In genomic region chr14:30612523-30612922, GRCm38 (mm10) we compare ENCODE assay signal across 9 mouse cellular contexts. TPM values are rescaled to one million over a fixed set of nuclear protein-coding genes. Genes with fewer than 3 reads are reported as not detected.
DNase-seq lines count a peak whose midpoint lies in the region; ATAC-seq lines count a peak whose summit lies in the region.
"Had no signal": no experiment of that assay in that cellular context is flagged by ENCODE, and none has a peak within 500 bp of the region (broad histone marks: within the 10 kb centered on the region; RNA-seq: fewer than 3 reads in every experiment).

No protein-coding gene starts in this region.

- no peak for ATAC-seq in midbrain, embryonic 15.5 days (replicated peaks)
- peak; percentile 30; the same call in 1 of the 2 replicates for ATAC-seq in embryonic facial prominence, embryonic 14.5 days (ENCODE audit: low read depth)
- ATAC-seq in limb, embryonic 11.5 days (ENCODE audit: insufficient number of reproducible peaks, low FRiP score, low TSS enrichment, low read depth): no peak
- peak; percentile 38 for ATAC-seq in neural tube, embryonic 11.5 days (ENCODE audit: insufficient read depth, low FRiP score, low TSS enrichment)

- H3K27ac ChIP-seq in midbrain, embryonic 10.5 days (replicated peaks): no peak overlapping the region; the same call in 1 of the 2 replicates
- no peak overlapping the region for H3K27ac ChIP-seq in midbrain, embryonic 15.5 days
- no peak overlapping the region for H3K27ac ChIP-seq in embryonic facial prominence, embryonic 14.5 days (replicated peaks; ENCODE audit: low read depth, low read length)
- H3K27ac ChIP-seq in limb, embryonic 11.5 days (replicated peaks; ENCODE audit: low read depth, low read length): no peak overlapping the region
- H3K27ac ChIP-seq in neural tube, embryonic 11.5 days (ENCODE audit: low read depth, low read length): no peak overlapping the region
- H3K27ac ChIP-seq: stomach, embryonic 15.5 days had no signal

- no peaks in the 10 kb centered on the region for H3K9me3 ChIP-seq in midbrain, embryonic 10.5 days (replicated peaks)
- no peaks in the 10 kb centered on the region for H3K9me3 ChIP-seq in midbrain, embryonic 15.5 days
- no peaks in the 10 kb centered on the region for H3K9me3 ChIP-seq in embryonic facial prominence, embryonic 14.5 days (ENCODE audit: control insufficient read depth, low read length)
- H3K9me3 ChIP-seq in limb, embryonic 11.5 days (ENCODE audit: control insufficient read depth, low read length): no peaks in the 10 kb centered on the region
- no peaks in the 10 kb centered on the region for H3K9me3 ChIP-seq in neural tube, embryonic 11.5 days (ENCODE audit: control insufficient read depth, low read length)
- H3K9me3 ChIP-seq: stomach, embryonic 15.5 days had no signal

- no peak overlapping the region for H3K4me2 ChIP-seq in midbrain, embryonic 15.5 days
- no peak overlapping the region for H3K4me2 ChIP-seq in embryonic facial prominence, embryonic 14.5 days (ENCODE audit: low read depth, low read length)
- no peak overlapping the region for H3K4me2 ChIP-seq in limb, embryonic 11.5 days (ENCODE audit: low read depth, severe bottlenecking)
- H3K4me2 ChIP-seq in neural tube, embryonic 11.5 days (ENCODE audit: low read depth): no peak overlapping the region
- H3K4me2 ChIP-seq: stomach, embryonic 15.5 days had no signal

- no peaks in the 10 kb centered on the region for H3K27me3 ChIP-seq in midbrain, embryonic 10.5 days (ENCODE audit: low read depth, poor library complexity, severe bottlenecking)
- no peaks in the 10 kb centered on the region for H3K27me3 ChIP-seq in midbrain, embryonic 15.5 days (replicated peaks)
- no peaks in the 10 kb centered on the region for H3K27me3 ChIP-seq in embryonic facial prominence, embryonic 14.5 days (replicated peaks; ENCODE audit: control insufficient read depth, insufficient read depth, low read length)
- H3K27me3 ChIP-seq in limb, embryonic 11.5 days (ENCODE audit: control insufficient read depth, insufficient read depth, low read length): no peaks in the 10 kb centered on the region
- H3K27me3 ChIP-seq in neural tube, embryonic 11.5 days (ENCODE audit: control insufficient read depth, insufficient read depth, low read length): no peaks in the 10 kb centered on the region
- H3K27me3 ChIP-seq: stomach, embryonic 15.5 days had no signal

- no peak overlapping the region for H3K4me3 ChIP-seq in midbrain, embryonic 10.5 days
- no peak overlapping the region for H3K4me3 ChIP-seq in midbrain, embryonic 15.5 days
- no peak overlapping the region for H3K4me3 ChIP-seq in embryonic facial prominence, embryonic 14.5 days (ENCODE audit: low read depth, low read length)
- H3K4me3 ChIP-seq in limb, embryonic 11.5 days (ENCODE audit: low read depth, low read length): no peak overlapping the region
- H3K4me3 ChIP-seq in neural tube, embryonic 11.5 days (ENCODE audit: low read depth, low read length): no peak overlapping the region
- H3K4me3 ChIP-seq: stomach, embryonic 15.5 days had no signal

- peaks cover 19% of the 10 kb centered on the region for H3K4me1 ChIP-seq in midbrain, embryonic 10.5 days
- no peaks in the 10 kb centered on the region for H3K4me1 ChIP-seq in midbrain, embryonic 15.5 days
- no peaks in the 10 kb centered on the region for H3K4me1 ChIP-seq in embryonic facial prominence, embryonic 14.5 days (ENCODE audit: control insufficient read depth, insufficient read depth, low read length)
- peaks cover 3% of the 10 kb centered on the region; the same call in 1 of the 2 replicates for H3K4me1 ChIP-seq in limb, embryonic 11.5 days (ENCODE audit: control insufficient read depth, insufficient read depth, low read length)
- no peaks in the 10 kb centered on the region for H3K4me1 ChIP-seq in neural tube, embryonic 11.5 days (ENCODE audit: control insufficient read depth, insufficient read depth, low read length)

- 19% methylated on average over 7 of the region's 7 CpGs for WGBS in midbrain, embryonic 10.5 days
- WGBS in midbrain, embryonic 15.5 days: 16% methylated on average over 7 of the region's 7 CpGs
- WGBS in embryonic facial prominence, embryonic 14.5 days: 26% methylated on average over 7 of the region's 7 CpGs
- 22% methylated on average over 7 of the region's 7 CpGs for WGBS in limb, embryonic 11.5 days
- 22% methylated on average over 7 of the region's 7 CpGs for WGBS in neural tube, embryonic 11.5 days

- no peak overlapping the region for H3K9ac ChIP-seq in midbrain, embryonic 15.5 days
- H3K9ac ChIP-seq in embryonic facial prominence, embryonic 14.5 days (ENCODE audit: low read depth, low read length): no peak overlapping the region
- no peak overlapping the region for H3K9ac ChIP-seq in limb, embryonic 11.5 days (ENCODE audit: low read length)
- H3K9ac ChIP-seq in neural tube, embryonic 11.5 days (ENCODE audit: low read length): no peak overlapping the region
- H3K9ac ChIP-seq: stomach, embryonic 15.5 days had no signal

- 0 out of 2 replicates have a peak, but pooled peaks cover 2% of the 10 kb centered on the region for H3K36me3 ChIP-seq in midbrain, embryonic 10.5 days
- no peaks in the 10 kb centered on the region for H3K36me3 ChIP-seq in midbrain, embryonic 15.5 days (replicated peaks)
- 0 out of 2 replicates have a peak, but pooled peaks cover 5% of the 10 kb centered on the region for H3K36me3 ChIP-seq in embryonic facial prominence, embryonic 14.5 days (ENCODE audit: control insufficient read depth, insufficient read depth, low read length)
- H3K36me3 ChIP-seq in limb, embryonic 11.5 days (ENCODE audit: control insufficient read depth, insufficient read depth, low read length): 0 out of 2 replicates have a peak, but pooled peaks cover 2% of the 10 kb centered on the region
- no peaks in the 10 kb centered on the region for H3K36me3 ChIP-seq in neural tube, embryonic 11.5 days (ENCODE audit: control insufficient read depth, insufficient read depth, low read length)
- H3K36me3 ChIP-seq: stomach, embryonic 15.5 days had no signal

- DNase-seq in midbrain, embryonic 10.5 days (ENCODE audit: low spot score): peak; percentile 82
- DNase-seq in adrenal gland, postnatal 36 days: peak; percentile 91 to 92
- peak; percentile 34 for DNase-seq in embryonic facial prominence, embryonic 14.5 days (ENCODE audit: low spot score)
- DNase-seq in heart, postnatal 10 days: peak; percentile 75 to 91
- DNase-seq in limb, embryonic 11.5 days (ENCODE audit: low spot score): peak; percentile 84
- peak; percentile 77 for DNase-seq in neural tube, embryonic 11.5 days (ENCODE audit: low spot score)
- peak; percentile 65 for DNase-seq in thymus, postnatal 0 days (ENCODE audit: low spot score)

- intact Hi-C loops in heart, postnatal 10 days (cut with DNase I): no loop called here

RNA-seq across cellular contexts. Expression of gene Prkcd, which starts 13.5 kb away (rescaled TPM):
- 20.8 and 23.2 TPM in 2 replicates for polyA plus RNA-seq in midbrain, embryonic 10.5 days (2016; fragmentation: Nextera tagmentation; extraction: Ambion mirVana)
- polyA plus RNA-seq in midbrain, embryonic 15.5 days (2015; fragmentation: Nextera tagmentation; extraction: Ambion mirVana): 14.7 and 19.6 TPM in 2 replicates
- 100 to 1,000 TPM; 101 to 162 TPM for total RNA-seq in adrenal gland, postnatal 36 days (2021)
- 42.5 and 44.6 TPM in 2 replicates for polyA plus RNA-seq in embryonic facial prominence, embryonic 14.5 days (2014; fragmentation: Nextera tagmentation; extraction: Ambion mirVana)
- total RNA-seq in heart, postnatal 10 days (2021): 10 to 100 TPM; 18.7 to 20.0 TPM
- polyA plus RNA-seq in limb, embryonic 11.5 days (2014; fragmentation: Nextera tagmentation; extraction: Ambion mirVana): 35.7 and 36.8 TPM in 2 replicates
- polyA plus RNA-seq in neural tube, embryonic 11.5 days (2014; fragmentation: Nextera tagmentation; extraction: Ambion mirVana): 30.7 and 36.4 TPM in 2 replicates
- polyA plus RNA-seq in thymus, postnatal 0 days (2015; fragmentation: Nextera tagmentation; extraction: Ambion mirVana): 57.4 and 63.7 TPM in 2 replicates

RNA-seq across cellular contexts. Expression of gene Rft1, which starts 41.6 kb away (rescaled TPM):
- 14.8 and 15.3 TPM in 2 replicates for polyA plus RNA-seq in midbrain, embryonic 10.5 days (2016; fragmentation: Nextera tagmentation; extraction: Ambion mirVana)
- 7.6 and 9.6 TPM in 2 replicates for polyA plus RNA-seq in midbrain, embryonic 15.5 days (2015; fragmentation: Nextera tagmentation; extraction: Ambion mirVana)
- 10 to 100 TPM; 25.5 to 33.2 TPM for total RNA-seq in adrenal gland, postnatal 36 days (2021)
- 13.3 and 16.5 TPM in 2 replicates for polyA plus RNA-seq in embryonic facial prominence, embryonic 14.5 days (2014; fragmentation: Nextera tagmentation; extraction: Ambion mirVana)
- 10 to 100 TPM; 10.1 to 10.2 TPM for total RNA-seq in heart, postnatal 10 days (2021)
- polyA plus RNA-seq in limb, embryonic 11.5 days (2014; fragmentation: Nextera tagmentation; extraction: Ambion mirVana): 17.5 and 19.0 TPM in 2 replicates
- 11.6 and 11.7 TPM in 2 replicates for polyA plus RNA-seq in neural tube, embryonic 11.5 days (2014; fragmentation: Nextera tagmentation; extraction: Ambion mirVana)
- 10.5 and 12.0 TPM in 2 replicates for polyA plus RNA-seq in thymus, postnatal 0 days (2015; fragmentation: Nextera tagmentation; extraction: Ambion mirVana)

Comparison
In these comparisons a context has a peak if more than half of its experiments do, and no peak if none do; other contexts are left out.
1. DNase-seq: peak in every context shown above with its lines; median percentile 92 in adrenal gland, postnatal 36 days; 84 in limb, embryonic 11.5 days; 83 in heart, postnatal 10 days; 82 in midbrain, embryonic 10.5 days; 77 in neural tube, embryonic 11.5 days; 65 in thymus, postnatal 0 days; 34 in embryonic facial prominence, embryonic 14.5 days.
2. ATAC-seq: peak in embryonic facial prominence, embryonic 14.5 days (single experiment) and neural tube, embryonic 11.5 days (single experiment); none in midbrain, embryonic 15.5 days (single experiment) and limb, embryonic 11.5 days (single experiment).